Mouse (Mus musculus) liver, embryonic 16.5 days (tissue): ENCODE results near the gene Zfp324. TPM values are rescaled to one million over a fixed set of nuclear protein-coding genes. Genes with fewer than 3 reads are reported as not detected.
A peak's percentile ranks its signal among the peaks of the same experiment; 100 is the strongest.
"Not testable (repeated sequence)": the region's sequence is repeated elsewhere in the genome, so short reads cannot be mapped to it uniquely, and the experiment has no call there.

Experiments used
- ATAC-seq: fragments of 200-750 bp; cut with Nextera tagmentation; 2 replicates; pipeline ENCODE4 v1.8.0; 2017; ENCODE audit warnings: low read depth, mild to moderate bottlenecking, moderate number of reproducible peaks, moderate library complexity
- H3K27ac ChIP-seq: fragments of 300-500 bp; sonication (generic); 2 replicates; pipeline ENCODE4 v1.5.1; 2014; ENCODE audit warnings: mild to moderate bottlenecking, low read length
- H3K27me3 ChIP-seq: fragments of 300-500 bp; sonication (generic); 2 replicates; pipeline ENCODE4 v1.6.1; 2014; ENCODE audit warnings: low read depth, low read length, mixed read lengths; ENCODE audit not compliant: control insufficient read depth, insufficient read depth
- H3K36me3 ChIP-seq: fragments of 300-500 bp; sonication (generic); 2 replicates; pipeline ENCODE4 v1.6.1; 2014; ENCODE audit warnings: mild to moderate bottlenecking; ENCODE audit not compliant: control insufficient read depth, insufficient read depth
- H3K4me1 ChIP-seq: fragments of 300-500 bp; sonication (generic); 2 replicates; pipeline ENCODE4 v1.6.1; 2014; ENCODE audit warnings: low read depth, low read length, mixed read lengths; ENCODE audit not compliant: control insufficient read depth
- H3K4me2 ChIP-seq: fragments of 300-500 bp; sonication (generic); 2 replicates; pipeline ENCODE4 v1.6.1; 2014; ENCODE audit warnings: low read depth, low read length, mixed read lengths
- H3K4me3 ChIP-seq: fragments of 300-500 bp; sonication (generic); 2 replicates; pipeline ENCODE4 v1.5.1; 2014; ENCODE audit warnings: low read depth, mild to moderate bottlenecking, low read length
- H3K9ac ChIP-seq: fragments of 300-500 bp; sonication (generic); 2 replicates; pipeline ENCODE4 v1.6.1; 2014; ENCODE audit warnings: low read depth, low read length
- H3K9me3 ChIP-seq: fragments of 300-500 bp; sonication (generic); replicated peaks from 2 replicates; pipeline ENCODE4 v1.6.1; 2016; ENCODE audit warnings: low read length; ENCODE audit not compliant: control insufficient read depth
- WGBS: fragments of 180-500 bp; shearing (Covaris S2); extraction: QIAGEN DNeasy Blood & Tissue Kit; methylation state at CpG from one replicate; pipeline ENCODE4 v1.1.7; 2014; ENCODE audit not compliant: insufficient replicate concordance; 5-methylcytosine and 5-hydroxymethylcytosine counted together
- polyA plus RNA-seq: library from polyadenylated mRNA; unstranded; fragments of >200 nt; fragmentation: Nextera tagmentation; extraction: Ambion mirVana; gene quantifications from 2 replicates; pipeline ENCODE4 v1.2.1, GENCODE M21; 2015

Zfp324 gene
- polyA plus RNA-seq, 1 experiment from 2014 or later, result 2.6 TPM

DNA sequence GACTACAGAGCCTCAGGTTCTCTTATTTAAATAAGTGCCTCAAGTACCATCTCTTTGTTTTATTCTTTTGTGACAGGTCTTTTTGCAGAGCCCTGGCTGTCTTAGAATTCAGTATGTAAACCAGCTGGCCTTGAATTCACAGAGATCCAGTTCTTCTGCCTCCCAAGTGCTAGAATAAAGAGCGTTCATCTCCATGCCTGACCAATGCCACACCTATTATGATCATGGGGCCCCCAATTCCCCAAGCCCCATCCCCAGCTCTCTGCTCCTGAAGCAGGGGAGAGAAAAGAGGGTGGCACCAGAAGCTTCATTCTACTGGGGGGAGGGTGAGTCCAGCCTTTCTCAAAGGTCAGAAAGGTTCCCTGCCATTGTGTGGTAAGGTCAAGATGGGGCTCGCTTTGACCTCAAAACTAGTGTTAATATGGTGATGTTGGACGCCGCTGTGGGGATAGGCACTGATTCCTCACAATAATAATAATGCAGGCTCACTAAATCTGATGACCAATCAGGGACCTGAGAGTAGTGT is 32.0 kb upstream of the Zfp324 start:
- Histone ChIP-seq H3K4me2 (no peak overlapping the region), H3K27ac (no peak overlapping the region), H3K9ac (no peak overlapping the region), H3K9me3 (no peaks in the 10 kb centered on the region; the same call in 1 of the 2 replicates), H3K4me3 (no peak overlapping the region), H3K4me1 (no peaks in the 10 kb centered on the region), H3K36me3 (no peaks in the 10 kb centered on the region), H3K27me3 (no peaks in the 10 kb centered on the region)
- 66% methylated on average over 4 of the region's 4 CpGs for WGBS
- no peak for ATAC-seq

GRCm38 (mm10) chr7:12934808-12935207 is 30.8 kb upstream of the Zfp324 start:
- no peaks in the 10 kb centered on the region for H3K4me1 ChIP-seq
- no peaks in the 10 kb centered on the region; the same call in 1 of the 2 replicates for H3K9me3 ChIP-seq
- no peaks in the 10 kb centered on the region for H3K27me3 ChIP-seq
- no peak for ATAC-seq
- no peaks in the 10 kb centered on the region for H3K36me3 ChIP-seq
- H3K4me2 ChIP-seq, result no peak overlapping the region
- WGBS, result 24% methylated on average over 3 of the region's 3 CpGs
- H3K4me3 ChIP-seq, result no peak overlapping the region
- H3K27ac ChIP-seq, result no peak overlapping the region
- H3K9ac ChIP-seq, result no peak overlapping the region

GRCm38 (mm10) chr7:12937254-12937803 is 28.3 kb upstream of the Zfp324 start:
- WGBS, result 58% methylated on average over 3 of the region's 4 CpGs
- H3K4me1 ChIP-seq, H3K9me3 ChIP-seq: not testable (repeated sequence)

DNA sequence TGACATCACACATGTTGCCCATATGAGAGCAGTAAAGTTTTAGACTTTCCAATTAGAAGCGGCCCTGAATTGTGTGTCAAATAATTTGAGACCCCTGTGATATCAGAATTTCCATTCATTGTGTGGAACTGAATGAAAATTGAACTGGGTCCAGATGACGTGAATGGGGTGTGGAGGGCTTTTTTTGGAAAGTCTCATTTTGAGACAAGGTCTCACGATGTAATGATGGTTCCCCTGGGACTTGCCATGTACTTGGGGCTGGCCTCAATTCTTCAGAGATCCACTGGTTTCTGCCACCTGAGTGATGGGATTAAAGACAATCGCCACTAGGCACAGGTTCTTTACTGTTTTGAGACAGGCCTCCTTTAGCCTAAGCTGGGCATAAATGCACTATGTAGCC is 25.0 kb upstream of the Zfp324 start:
- Histone ChIP-seq H3K4me2 (no peak overlapping the region), H3K9me3 (no peaks in the 10 kb centered on the region; the same call in 1 of the 2 replicates), H3K27ac (no peak overlapping the region), H3K36me3 (no peaks in the 10 kb centered on the region), H3K4me3 (no peak overlapping the region), H3K4me1 (no peaks in the 10 kb centered on the region), H3K9ac (no peak overlapping the region), H3K27me3 (no peaks in the 10 kb centered on the region)
- WGBS, result 70% methylated on average over 4 of the region's 4 CpGs
- ATAC-seq, result no peak

More at GRCm38 (mm10) chr7:12937254-12937803, 28.3 kb upstream of the Zfp324 start:
- H3K27me3 ChIP-seq, H3K4me3 ChIP-seq, H3K36me3 ChIP-seq, H3K9ac ChIP-seq, H3K27ac ChIP-seq, H3K4me2 ChIP-seq, ATAC-seq: not testable (repeated sequence)

GRCm38 (mm10) chr7:12943488-12943887 is 22.1 kb upstream of the Zfp324 start:
- Histone ChIP-seq H3K27ac (no peak overlapping the region), H3K9ac (no peak overlapping the region), H3K27me3 (no peaks in the 10 kb centered on the region), H3K4me2 (no peak overlapping the region), H3K36me3 (no peaks in the 10 kb centered on the region), H3K4me1 (no peaks in the 10 kb centered on the region), H3K9me3 (no peaks in the 10 kb centered on the region), H3K4me3 (no peak overlapping the region)
- ATAC-seq, result no peak

- Histone ChIP-seq H3K9ac (peak overlapping the region; percentile 78), H3K36me3 (no peaks in the 10 kb centered on the region), H3K4me3 (peak overlapping the region; percentile 70), H3K4me1 (peaks cover 16% of the 10 kb centered on the region), H3K9me3 (no peaks in the 10 kb centered on the region), H3K27ac (peak overlapping the region; percentile 83), H3K4me2 (peak overlapping the region; percentile 97), H3K27me3 (no peaks in the 10 kb centered on the region)
- ATAC-seq, result peak; percentile 97
- 7% methylated on average over 35 of the region's 35 CpGs for WGBS
These were observed 16.4 kb upstream of the Zfp324 start for GRCm38 (mm10) chr7:12949032-12949871.

DNA sequence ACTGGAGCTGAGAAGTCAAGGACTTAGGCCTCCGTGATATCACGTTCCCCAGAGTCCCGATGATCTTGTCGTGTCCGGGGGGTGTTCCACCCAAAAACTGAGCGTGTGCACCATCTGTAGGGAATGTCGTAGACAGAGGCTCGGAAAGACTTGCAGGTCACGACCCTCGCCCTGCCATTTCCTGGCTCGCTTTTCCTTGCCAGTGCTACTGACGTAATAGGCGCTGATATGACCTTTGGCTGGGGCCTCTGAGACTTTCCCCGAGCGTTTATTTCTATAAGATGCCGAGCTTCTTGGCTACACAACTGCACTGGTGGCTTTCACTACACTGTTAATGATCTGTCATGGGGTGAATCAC is 15.8 kb upstream of the Zfp324 start:
- WGBS, result 3% methylated on average over 16 of the region's 16 CpGs
- Histone ChIP-seq H3K27me3 (no peaks in the 10 kb centered on the region), H3K27ac (peak overlapping the region; percentile 83), H3K9me3 (no peaks in the 10 kb centered on the region), H3K4me1 (peaks cover 16% of the 10 kb centered on the region), H3K4me3 (peak overlapping the region; percentile 70), H3K36me3 (no peaks in the 10 kb centered on the region), H3K4me2 (peak overlapping the region; percentile 97), H3K9ac (peak overlapping the region; percentile 78)
- ATAC-seq, result peak; percentile 20

- no peak overlapping the region for H3K9ac ChIP-seq
- no peak overlapping the region for H3K4me2 ChIP-seq
- no peak overlapping the region for H3K27ac ChIP-seq
- no peaks in the 10 kb centered on the region for H3K36me3 ChIP-seq
- H3K4me3 ChIP-seq, result no peak overlapping the region
- H3K27me3 ChIP-seq, result no peaks in the 10 kb centered on the region
- ATAC-seq, result peak; percentile 71
- peaks cover 7% of the 10 kb centered on the region for H3K4me1 ChIP-seq
- H3K9me3 ChIP-seq, result no peaks in the 10 kb centered on the region
- 15% methylated on average over 3 of the region's 3 CpGs for WGBS
These were observed 10.7 kb upstream of the Zfp324 start for GRCm38 (mm10) chr7:12954896-12955295.

DNA sequence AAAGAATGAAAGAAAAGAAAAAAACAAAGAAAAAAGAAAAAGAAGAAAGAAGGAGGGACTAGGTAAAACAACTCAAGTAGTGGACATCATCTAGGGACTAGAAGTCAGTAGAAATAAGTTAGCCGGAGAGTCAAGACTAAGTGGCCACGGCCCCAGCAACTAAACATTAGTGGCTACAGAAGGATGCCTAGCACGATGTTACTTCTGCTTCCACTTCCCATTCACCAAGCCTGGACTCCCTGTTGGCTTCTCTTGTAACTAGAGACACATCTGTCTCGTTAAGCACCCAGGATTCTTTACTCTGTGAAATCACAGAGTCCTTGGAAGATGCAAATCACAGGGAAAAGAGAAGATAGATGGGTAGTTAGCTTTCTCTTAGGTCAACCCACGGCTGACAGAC is 8.1 kb upstream of the Zfp324 start:
- H3K27me3 ChIP-seq, result no peaks in the 10 kb centered on the region
- ATAC-seq, result no peak
- WGBS, result 58% methylated on average over 5 of the region's 5 CpGs
- H3K27ac ChIP-seq, result no peak overlapping the region
- H3K9me3 ChIP-seq, result no peaks in the 10 kb centered on the region
- H3K4me2 ChIP-seq, result no peak overlapping the region
- H3K4me1 ChIP-seq, result peaks cover 1% of the 10 kb centered on the region
- H3K36me3 ChIP-seq, result no peaks in the 10 kb centered on the region
- no peak overlapping the region for H3K4me3 ChIP-seq
- no peak overlapping the region for H3K9ac ChIP-seq
